Mouse (Mus musculus): ENCODE results near the gene Akr1cl.
"Not testable (repeated sequence)": the region's sequence is repeated elsewhere in the genome, so short reads cannot be mapped to it uniquely, and the experiment has no call there.

Akr1cl gene

GRCm38 (mm10) chr1:65032641-65033040, at the start of gene Akr1cl:
Akr1cl (minus strand) TSS chr1:65032759.
- DNase-seq (ENCODE audit: low read depth, low spot score): no peak

- DNase-seq (ENCODE audit: low read depth, low spot score): no peak
Measured at GRCm38 (mm10) chr1:65082188-65082587, 49.6 kb upstream of the Akr1cl start, which contains the start of gene Crygb. Crygb (minus strand) TSS chr1:65082288.

DNA sequence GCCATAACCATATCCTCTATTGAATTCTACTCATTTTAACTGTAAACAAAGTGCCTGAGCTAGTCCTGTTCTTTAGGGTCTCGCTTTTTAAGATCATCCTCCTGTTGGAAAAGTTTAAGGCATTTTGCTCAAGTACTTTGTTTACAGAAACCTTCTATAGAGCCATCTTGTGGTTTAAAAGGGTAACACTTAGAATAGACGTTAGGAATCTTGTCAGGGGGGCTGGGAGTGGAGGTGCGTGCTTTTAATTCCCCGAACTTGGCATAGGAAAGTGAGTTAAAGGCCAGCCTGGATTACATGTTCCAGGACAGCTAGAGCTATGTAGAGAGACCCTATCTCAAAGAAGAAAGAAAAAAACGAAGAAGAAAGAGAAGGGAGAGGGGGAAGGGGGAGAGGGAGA, 43.0 kb upstream of the Akr1cl start:
- DNase-seq (ENCODE audit: low read depth, low spot score): no peak

DNA sequence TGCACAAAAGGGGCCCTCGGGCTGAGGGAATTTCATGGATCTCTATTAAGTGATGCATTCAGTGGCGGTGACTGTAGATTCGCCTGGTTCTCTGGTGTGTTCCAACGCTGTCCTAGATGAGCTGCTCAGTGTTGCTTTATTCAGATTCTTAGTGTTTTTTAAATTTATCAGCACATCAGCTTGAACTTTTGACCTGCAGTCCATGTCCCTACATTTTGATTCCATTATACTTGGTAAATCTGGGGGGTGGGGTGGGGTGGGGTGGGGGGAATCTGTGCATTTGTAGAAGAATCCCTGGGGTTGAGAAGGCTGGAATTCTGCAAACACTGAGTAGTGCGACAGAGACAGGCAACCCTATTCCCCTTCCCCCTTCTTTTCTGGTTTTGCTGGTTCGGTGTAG, 41.0 kb upstream of the Akr1cl start, which contains the start of gene Crygc:
Gene Crygc, minus strand, starts transcription at position 101 of the 400 bp plus-strand sequence.
- DNase-seq (ENCODE audit: low read depth, low spot score): no peak

- DNase-seq (ENCODE audit: low read depth, low spot score): no peak
Measured at GRCm38 (mm10) chr1:65067842-65068241, 35.3 kb upstream of the Akr1cl start.

DNA sequence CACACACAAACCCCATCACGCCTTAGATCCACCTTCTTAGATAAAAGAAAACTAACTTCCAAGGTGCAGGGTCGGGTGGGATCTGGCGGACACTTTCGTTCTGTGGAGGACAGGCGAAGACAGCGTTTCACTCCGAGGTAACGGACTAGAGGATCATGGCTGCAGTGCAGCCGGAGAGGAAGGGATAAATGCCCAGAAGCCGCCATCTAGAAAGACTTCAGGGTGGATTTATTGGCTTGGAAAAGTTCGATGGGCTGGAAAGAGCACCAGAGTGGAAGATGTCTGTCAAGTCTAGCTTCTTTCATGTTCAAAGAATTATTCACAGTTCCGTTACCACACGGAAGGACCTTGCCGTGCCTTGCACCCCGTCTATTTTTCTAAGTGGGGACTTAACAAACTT, 31.6 kb upstream of the Akr1cl start:
- no peak for DNase-seq (ENCODE audit: low read depth, low spot score)

- no peak for DNase-seq (ENCODE audit: low read depth, low spot score)
Measured at GRCm38 (mm10) chr1:65063352-65063751, 30.8 kb upstream of the Akr1cl start, which contains the start of gene Crygd. Crygd (minus strand) TSS chr1:65063452.

DNA sequence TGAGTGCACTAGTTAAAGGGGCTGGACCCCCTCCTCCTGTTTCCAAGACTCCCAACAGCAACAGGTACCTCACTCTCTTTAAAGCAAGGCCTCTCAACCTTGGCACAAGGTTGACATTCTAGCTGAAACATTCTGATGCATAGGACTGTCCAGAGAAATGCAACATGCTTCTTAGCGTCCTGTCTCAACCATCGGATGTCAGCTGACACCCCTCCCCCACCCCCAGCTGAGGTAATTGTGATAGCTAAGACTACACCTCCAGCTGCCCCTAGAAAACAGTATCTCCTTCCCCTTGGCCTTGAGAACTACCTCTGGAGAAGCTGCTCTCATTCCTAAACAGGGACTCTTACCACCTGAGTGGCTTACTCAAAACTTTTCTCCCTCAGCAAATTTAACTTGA, 19.6 kb upstream of the Akr1cl start:
- DNase-seq (ENCODE audit: low read depth, low spot score): no peak

DNA sequence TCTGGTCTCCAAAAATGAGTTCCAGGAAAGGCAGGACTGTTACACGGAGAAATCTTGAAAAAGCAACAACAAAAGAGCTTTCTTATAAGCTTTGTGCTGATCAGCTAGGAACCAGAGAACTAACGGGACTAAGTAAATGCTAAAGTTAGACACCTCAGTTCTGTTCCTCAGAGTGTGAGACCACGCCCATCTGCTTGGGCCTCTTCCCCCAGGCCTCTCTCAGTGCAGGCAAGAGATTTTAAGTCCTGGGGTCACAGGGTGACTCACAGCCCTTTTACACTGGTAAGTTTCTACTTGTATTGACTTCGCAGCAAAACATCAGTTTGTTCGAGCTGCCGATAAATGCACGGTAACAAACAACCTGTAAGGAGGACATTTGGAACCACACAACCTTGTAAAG, 19.1 kb upstream of the Akr1cl start:
- DNase-seq (ENCODE audit: low read depth, low spot score): no peak

DNA sequence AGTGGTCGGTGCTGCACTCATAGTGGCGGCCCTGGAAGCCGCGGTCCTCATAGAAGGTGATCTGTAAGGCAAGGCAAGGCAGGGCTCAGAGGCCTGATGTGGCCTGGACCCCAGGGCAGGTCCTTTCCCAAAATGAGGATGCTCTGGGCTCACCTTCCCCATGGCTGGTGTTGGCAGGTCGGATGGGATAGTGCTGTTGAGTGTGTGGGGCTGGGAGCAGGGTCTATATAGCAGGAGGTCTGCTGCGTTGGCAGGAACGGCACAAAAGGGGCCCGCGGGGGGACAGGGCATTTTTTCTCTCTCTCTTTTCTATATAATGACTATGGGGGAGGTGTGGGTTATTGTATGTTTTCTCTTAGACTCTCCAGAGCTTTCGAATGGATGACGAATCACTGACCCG, 18.4 kb upstream of the Akr1cl start, which contains the start of gene Cryge:
Gene Cryge, minus strand, starts transcription at position 198 of the 400 bp plus-strand sequence.
- not testable (repeated sequence) for DNase-seq (ENCODE audit: low read depth, low spot score)

- no peak for DNase-seq (ENCODE audit: low read depth, low spot score)
Measured at GRCm38 (mm10) chr1:65048781-65049180, 16.2 kb upstream of the Akr1cl start.

DNA sequence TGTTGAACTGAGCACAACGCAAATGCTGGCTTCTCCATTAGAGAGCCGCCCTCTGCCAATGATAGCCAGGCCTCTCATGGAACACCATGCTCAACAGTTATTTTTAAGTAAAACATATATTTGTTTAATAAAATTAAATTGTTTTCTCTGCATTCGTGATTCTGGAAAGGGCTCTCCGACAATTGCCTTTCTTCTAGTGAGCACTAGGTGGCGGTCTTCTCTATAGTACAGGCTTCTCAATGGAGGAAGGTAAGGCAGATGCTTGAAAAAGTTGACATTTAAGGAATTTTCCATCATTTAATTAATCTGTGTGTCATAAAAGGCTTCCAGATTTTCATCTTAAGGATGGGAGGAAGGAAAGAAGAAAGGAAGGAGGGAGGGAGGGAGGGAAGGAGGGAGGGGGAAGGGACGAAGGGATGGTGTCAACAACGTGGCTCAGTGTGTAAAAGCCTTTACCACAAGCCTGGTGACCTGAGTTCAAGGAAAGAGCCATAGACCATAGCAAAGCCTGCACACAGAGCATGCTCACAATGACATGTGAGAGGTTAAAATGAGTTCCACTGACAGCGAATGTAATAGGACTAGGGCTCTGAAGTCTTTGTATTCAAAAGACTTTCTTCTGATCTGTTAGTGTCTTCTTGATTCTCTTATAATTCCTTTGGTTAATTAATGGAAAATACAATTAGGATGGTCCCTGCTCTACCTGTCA, 14.0 kb upstream of the Akr1cl start:
- no peak for DNase-seq (ENCODE audit: low read depth, low spot score)

DNA sequence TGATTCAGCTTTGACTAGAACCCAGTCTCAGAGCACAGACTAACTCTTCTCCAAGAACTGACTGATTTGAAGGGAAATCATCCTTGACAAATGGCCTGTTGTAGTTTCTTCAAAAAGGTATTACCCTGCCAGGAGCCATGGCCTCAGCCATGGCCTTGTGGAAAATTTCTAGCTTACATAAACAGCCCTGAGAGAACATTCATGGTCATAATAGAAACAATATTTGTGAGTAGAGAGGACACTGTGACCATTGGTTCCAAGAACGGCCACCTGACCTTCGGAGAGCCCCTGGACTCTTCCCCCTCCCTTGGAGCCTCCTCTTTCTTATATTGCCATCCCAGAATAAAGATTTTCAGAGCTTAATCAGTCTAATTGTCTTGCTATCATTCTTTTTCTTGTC, 10.9 kb upstream of the Akr1cl start:
- no peak for DNase-seq (ENCODE audit: low read depth, low spot score)

DNA sequence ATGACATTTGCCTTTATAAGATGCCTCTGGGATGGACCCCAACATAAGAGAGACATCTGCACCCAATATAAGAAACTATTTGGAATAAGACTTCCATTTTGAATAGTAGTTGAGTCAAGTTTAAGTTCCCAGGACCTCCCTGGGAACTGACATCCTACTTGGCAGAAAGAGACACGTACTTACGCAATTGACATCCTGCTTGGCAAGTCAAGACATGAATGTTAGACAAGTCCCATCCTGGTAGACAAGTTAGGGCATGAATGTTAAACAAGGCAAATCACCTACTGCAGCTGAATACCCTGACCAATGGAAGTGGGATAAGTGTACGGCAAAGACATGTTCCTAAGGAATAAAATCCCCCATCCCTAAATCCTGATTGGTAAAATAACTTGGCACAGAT, 9.3 kb upstream of the Akr1cl start:
- no peak for DNase-seq (ENCODE audit: low read depth, low spot score)

- no peak for DNase-seq (ENCODE audit: low read depth, low spot score)
Measured at GRCm38 (mm10) chr1:65040806-65041205, 8.2 kb upstream of the Akr1cl start.

DNA sequence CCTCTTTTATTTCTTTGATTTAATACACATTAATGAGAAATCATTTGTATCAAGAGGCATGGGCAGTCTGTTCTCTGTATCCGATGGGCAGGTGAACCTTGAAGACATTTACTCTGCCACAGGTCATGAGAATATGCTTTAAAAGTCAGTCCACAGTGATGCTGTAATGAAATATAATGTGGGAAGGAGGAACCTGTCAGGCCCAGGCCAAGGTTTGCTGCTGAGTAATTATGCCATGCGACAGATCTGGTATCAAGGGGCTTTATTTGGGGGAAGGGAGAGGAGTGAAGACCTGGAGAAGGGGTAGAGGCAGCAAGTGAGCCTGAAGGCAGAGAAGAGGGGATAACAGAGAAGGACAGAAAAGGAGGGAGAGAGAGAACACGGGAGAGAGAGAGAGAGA, 7.1 kb upstream of the Akr1cl start:
- DNase-seq (ENCODE audit: low read depth, low spot score): no peak

- no peak for DNase-seq (ENCODE audit: low read depth, low spot score)
Measured at GRCm38 (mm10) chr1:65037542-65037941, 5.0 kb upstream of the Akr1cl start.

DNA sequence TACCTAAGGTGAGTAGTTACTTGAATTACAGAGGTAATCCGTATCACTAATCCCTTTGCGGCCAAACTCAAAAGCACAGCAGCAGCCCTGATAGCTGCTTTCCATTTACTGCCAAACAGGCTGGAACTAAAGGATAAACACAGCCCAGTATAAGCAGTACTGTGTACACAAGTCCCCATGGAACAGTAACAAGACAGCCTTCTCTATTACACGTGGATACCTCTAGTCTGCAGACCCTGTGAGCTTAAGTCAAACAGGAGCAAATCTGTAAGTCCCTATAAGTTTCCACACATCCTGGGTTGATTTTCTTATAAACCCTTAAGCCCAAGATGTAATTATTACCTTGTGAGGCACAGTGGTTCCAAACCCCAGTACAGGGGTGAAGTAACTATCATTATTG, 3.0 kb upstream of the Akr1cl start:
- DNase-seq (ENCODE audit: low read depth, low spot score): no peak

GRCm38 (mm10) chr1:65028206-65028605, 4.4 kb downstream of the Akr1cl start:
- DNase-seq (ENCODE audit: low read depth, low spot score): no peak

- DNase-seq (ENCODE audit: low read depth, low spot score): no peak
Measured at GRCm38 (mm10) chr1:65012726-65013125, 19.8 kb downstream of the Akr1cl start.

- DNase-seq (ENCODE audit: low read depth, low spot score): peak; percentile 71
Measured at GRCm38 (mm10) chr1:65010153-65010552, 22.4 kb downstream of the Akr1cl start.

GRCm38 (mm10) chr1:65005575-65005974, 27.0 kb downstream of the Akr1cl start:
- no peak for DNase-seq (ENCODE audit: low read depth, low spot score)

GRCm38 (mm10) chr1:65004526-65004925, 28.0 kb downstream of the Akr1cl start:
- no peak for DNase-seq (ENCODE audit: low read depth, low spot score)

GRCm38 (mm10) chr1:64993206-64993605, 39.4 kb downstream of the Akr1cl start:
- no peak for DNase-seq (ENCODE audit: low read depth, low spot score)

All from CD4-positive helper T cell, adult 2 months (primary cell).